Mouse (Mus musculus) right cerebral cortex, postnatal 14 days (tissue): ENCODE results near the gene Chadl.
"Not testable (repeated sequence)": the region's sequence is repeated elsewhere in the genome, so short reads cannot be mapped to it uniquely, and the experiment has no call there.

Source experiments
- DNase-seq: peaks from one replicate; pipeline ENCODE4 v3.0.0; 2022

Gene Chadl

DNA sequence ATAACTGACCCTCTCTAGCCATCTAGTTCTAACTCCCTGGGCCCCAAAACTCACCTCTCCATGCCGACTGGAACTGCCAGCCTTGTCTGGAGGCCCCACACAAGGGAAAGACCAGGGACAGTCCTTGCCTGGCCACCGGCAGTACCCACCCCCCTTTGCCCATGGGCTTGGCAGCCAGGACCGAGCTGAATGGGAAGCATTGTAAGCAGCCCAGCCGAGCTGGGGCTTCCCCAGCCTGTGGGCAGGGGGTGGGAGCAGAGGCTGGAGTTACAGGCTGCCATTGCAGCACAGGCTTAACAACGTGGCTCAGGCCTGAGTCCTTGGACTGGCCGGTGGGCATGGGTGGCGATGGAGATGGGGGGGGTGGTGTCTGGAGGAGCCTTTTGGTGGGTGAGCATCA, at the start of gene Chadl:
TSS of gene Chadl (minus strand) at position 113 of the 400 bp plus-strand sequence.
- DNase-seq: peak; percentile 43

DNA sequence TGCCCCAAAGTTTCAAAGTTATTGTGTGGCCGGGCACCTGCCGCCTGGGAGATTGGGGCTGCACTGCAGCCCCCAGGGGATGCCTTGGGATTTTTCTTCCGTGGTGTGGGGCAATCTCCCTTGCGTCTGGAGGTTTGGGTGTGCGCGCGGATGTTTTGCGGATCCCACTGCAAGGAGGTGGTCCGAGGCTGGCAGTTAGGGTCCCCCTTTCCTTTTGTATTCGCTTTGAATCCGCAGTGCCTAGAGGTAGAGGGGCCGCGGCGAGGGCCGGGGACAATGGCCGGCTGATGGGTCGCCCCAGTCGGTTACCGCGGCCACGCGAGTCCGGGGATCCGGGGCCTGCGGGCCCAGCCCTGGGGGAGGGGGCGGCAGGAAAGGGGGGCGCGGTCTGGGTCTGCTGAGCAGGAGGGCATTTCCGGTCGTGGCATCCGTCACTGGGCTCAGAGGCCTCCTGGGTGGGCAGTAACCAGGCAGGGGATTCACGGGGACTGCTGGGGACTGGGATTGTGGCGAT, 48.6 kb upstream of the Chadl start:
- DNase-seq: peak; percentile 70

DNA sequence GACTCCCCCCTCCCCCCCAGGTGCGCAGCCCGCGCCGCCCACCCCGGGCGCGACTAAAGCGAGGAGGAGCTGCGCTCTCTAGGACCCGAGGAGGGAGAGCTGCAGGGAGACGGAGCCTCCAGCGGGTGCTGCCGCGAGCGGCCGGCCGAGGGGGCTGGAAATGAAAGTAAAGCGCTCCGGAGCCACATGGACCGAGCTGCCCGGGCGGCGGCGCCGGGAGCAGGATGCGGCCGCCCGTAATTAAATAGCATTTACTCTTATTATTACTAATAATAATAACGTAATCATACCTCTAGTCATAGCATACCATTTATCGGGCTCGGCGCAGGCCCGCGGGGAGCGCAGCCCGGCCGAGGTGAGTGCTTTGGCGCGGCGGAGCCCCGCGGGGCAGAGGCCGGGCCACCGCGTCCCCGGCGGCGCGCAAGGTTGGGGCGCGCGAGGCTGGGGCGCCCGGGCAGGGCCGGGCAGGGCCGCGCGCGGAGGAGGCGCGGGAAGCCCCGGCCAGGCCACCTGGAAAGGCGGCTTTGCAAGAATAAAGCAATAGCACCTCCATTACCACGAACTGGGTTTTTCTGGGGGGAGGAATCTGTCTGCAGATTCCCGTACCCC, 48.0 kb upstream of the Chadl start, which contains the start of the genes Zc3h7b and Rangap1:
TSS of gene Zc3h7b (plus strand) at position 66 of the 609 bp plus-strand sequence.
TSS of gene Rangap1 (minus strand) at position 539 of the 609 bp plus-strand sequence.
- peak; percentile 76 for DNase-seq

DNA sequence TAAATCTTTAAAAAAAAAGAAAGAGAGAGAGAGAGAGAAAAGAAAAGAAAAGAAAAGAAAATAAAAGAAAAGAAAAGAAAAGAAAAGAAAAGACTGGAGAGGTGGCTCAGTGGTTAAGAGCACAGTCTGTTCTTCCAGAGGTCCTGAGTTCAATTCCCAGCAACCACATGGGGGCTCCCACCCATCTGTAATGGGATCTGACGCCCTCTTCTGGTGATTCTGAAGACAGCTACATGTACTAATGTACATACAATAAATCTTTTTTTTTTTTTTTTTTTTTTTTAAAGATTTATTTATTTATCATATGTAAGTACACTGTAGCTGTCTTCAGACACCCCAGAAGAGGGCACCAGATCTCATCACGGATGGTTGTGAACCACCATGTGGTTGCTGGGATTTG, 45.3 kb upstream of the Chadl start:
- DNase-seq: not testable (repeated sequence)

DNA sequence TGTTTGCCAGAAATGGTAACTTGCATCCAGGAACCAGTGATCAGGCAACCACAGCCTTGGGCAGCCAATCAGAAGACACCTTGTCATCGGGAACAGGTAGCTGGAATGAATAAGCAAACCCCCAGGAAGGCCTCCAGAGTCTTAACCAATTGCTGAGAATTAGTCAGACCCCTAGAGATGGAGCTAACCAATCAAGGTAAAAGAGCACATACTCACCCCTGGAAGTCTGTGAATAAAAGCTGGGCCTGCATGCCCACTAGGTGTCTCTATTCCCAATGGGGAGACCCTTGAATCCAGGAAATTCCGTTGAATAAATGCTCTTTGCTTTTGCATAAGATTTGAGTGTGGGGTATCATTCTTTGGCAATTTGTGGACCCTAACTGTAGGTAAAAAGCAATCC, 42.8 kb upstream of the Chadl start:
- DNase-seq: no peak

DNA sequence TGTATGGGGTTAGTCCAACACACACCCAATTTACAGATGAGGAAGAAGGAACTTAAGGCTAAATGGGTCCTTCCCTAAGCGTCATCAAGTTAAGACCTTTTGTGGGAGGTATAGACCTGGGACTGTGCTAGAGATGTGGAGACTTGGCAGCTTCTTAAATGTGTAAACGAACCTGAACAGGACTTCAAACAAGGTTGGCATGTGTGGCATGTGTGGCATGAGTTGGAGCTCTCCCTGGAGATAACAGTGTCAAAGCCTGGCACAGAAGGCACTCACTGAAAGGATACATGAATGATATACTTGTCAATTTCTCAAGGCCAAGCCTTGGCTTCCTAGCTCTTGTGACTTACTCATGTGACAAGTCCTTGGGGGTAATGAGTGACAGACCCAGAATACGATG, 42.2 kb upstream of the Chadl start:
- no peak for DNase-seq

DNA sequence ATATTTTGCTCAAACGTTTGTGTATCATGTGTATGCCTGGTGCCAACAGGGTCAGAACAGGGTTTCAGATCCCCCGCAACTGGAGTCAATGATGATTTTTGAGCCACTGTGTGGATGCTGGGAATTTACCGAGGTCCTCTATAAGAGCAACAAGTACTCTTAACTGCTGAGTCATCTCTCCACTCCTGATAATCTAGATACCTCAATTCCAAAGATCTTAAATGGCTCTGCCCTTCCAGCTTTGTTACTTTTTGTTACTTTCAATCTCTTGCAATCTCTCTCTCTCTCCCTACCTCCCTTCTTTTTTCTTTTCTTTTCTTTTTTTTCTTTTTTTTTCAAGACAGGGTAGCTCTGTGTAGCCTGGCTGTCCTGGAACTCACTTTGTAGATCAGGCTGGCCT, 38.0 kb upstream of the Chadl start:
- no peak for DNase-seq

DNA sequence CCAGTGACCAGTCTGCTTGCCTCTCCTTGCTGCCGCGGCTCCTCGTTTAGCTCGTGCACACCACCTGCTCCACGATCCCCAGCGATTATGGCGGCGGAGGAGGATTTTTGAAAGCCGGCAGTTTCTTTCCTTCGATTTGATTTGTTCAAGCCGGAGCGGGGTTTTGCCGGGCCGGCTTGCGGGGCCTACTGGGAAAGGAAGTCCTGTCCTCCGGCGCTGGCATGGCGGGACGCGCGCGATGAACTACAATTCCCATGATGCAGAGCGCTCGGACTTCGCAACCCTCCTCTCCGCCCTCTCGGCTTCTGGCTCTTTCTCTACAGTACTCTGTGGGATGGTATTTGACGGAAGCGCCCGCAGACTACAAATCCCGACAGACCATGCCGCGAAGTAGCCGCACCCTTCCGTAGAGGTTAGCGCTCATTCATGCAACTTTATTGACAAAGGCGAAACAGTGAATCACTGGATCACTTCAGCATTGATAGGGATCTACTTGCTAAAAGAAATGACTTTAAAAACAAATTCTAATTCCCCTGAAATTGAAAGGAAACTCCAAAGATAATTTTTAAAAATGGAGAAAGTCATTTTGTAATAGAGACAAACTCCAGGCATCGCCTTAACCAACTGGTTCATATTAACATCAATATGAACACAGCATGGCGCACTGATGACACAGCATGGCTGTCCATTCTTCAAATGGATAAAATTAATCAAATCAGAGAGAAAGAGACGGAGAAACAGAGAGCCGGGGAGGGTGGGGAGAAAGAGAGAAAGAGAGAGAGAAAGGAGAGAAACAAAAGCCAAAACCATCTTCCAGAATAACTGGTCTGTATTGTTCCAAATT, 32.9 kb upstream of the Chadl start:
- DNase-seq: peak; percentile 97

DNA sequence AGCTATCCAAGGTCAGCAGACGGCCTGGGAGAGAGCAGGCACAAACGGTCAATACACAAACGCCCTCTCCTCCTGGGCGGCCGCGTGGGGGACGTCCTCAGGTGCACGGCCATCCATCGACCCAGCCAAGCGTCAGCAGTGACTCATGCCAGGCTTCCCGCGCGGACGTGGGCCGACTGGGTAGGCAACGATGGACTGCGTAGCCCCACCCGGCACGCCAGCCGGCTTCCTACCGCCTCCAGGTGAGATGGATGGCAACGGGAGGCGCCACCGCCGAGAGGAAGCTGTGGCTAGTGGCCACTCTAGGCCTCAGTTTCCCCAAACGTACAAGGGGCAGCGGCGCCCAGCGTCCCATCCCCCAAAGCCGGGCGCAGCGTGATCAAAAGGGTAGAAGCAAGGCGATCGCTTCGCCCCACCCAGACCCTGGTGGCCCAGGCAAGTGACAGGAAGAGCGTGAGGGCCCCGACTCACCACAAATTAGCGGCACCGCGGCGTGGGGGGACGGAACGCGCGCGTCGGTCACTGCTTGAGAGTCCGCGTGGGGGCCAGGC, 32.2 kb upstream of the Chadl start:
- peak; percentile 64 for DNase-seq

DNA sequence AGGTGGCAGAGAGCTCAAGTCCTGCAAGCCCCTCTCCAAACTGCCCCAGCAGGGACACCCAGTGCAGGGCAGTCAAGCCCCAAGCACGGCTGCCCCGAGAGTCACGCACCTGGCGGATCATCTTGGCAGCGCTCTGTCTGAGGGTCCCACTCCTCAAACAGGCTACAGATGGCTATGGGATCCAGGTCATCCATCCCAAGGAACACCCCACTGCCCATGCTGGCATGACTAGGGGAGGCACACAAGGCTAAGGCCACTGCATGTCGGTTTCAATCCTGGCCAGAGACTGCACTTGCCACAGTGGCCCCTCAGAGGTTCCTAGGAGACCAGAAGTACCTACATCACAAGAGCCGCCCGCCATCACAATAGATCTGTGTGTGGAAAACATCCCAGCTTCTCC, 28.9 kb upstream of the Chadl start:
- no peak for DNase-seq

DNA sequence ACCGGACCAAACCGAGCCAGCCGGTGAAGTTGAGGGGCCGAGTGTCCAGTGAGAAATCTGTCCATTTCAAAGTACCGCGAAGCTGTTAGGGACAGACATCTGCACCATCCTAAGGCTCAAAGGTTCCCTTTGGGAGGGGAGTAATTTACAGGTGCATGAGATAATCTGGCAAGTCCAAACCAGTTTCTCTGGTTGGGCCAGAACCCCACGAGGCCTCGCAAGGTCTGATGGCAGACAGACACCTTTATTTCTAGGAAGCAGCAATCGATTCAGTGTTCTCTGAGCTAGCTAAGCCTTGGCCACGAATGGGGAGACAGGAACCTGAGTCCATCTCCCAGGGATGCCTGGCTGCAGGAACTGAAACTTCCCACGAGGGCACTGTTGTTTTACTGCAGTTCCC, 26.6 kb upstream of the Chadl start:
- no peak for DNase-seq

DNA sequence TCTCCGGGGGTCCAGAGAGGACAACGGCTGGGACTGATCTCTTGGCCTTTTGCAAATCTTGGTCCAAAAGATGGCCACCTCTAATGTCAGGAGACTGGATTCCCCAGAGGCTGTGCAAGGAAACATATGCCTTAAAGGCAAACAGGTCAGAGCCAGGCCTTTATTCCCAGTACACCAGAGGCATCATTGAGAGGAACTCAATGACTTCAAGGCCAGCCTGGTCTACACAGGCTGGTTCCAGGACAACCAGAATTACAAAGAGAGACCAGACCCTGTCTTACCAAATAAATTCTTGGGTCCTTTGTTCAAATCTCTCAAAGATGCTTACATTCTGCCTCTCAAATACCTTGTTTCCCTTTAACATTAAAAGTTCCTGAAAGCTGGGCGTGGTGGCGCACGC, 25.3 kb upstream of the Chadl start:
- DNase-seq: no peak

DNA sequence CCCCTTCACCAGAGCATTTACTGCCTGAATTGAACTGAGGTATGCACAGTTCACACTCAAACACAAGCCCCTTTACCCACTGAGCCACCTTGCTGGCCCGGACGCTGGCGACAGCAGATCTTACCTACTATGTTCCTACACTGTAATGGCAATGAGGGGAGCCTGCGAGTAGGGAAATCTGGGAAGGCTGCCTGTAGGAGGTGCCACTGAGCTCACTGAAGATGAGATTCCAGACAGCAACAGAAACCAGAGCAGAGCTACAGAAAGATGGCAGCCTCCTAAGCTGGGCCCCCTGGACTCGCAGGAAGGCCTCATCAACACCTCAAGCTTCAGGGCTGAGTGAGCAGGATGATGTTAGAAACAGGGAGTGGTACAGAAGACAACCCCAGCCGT, 22.0 kb upstream of the Chadl start:
- no peak for DNase-seq

DNA sequence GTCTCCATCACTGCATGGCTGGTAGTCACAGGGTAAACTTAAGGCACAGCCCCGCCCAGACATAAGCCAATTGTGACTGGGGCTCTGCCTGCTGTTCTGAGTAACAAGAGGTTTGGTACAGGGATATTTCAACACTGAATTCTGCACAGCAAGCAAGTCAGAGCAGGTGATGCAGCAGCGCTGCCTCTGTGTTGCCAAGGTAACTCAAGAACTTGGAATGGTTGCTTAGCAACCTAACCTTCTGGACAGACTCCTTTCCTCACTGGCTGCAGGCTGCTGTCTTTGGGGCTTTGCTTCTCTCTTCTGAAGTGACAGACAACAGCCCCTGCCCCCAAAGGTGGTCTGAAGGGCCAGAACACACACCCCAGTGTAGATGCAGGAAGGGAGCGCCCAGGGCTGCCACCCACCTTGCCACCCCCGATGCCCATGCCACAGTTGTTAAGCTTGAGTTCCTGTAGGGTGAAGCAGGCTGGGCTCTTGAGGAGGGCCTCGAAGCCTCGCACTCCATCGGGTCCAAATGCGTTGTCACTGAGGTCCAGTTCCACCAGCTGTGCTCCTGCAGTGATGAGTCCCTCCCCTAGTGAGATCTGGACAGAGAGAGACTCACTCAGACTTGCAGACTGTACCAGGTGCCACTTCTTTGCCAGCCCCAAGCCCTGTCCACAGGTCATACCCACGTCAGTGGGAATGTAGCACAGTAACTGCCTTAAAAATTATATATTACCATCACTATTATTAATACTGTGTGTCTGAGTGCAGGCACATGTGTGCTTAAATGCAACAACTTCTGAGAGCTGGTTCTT, 21.4 kb upstream of the Chadl start:
- no peak for DNase-seq

DNA sequence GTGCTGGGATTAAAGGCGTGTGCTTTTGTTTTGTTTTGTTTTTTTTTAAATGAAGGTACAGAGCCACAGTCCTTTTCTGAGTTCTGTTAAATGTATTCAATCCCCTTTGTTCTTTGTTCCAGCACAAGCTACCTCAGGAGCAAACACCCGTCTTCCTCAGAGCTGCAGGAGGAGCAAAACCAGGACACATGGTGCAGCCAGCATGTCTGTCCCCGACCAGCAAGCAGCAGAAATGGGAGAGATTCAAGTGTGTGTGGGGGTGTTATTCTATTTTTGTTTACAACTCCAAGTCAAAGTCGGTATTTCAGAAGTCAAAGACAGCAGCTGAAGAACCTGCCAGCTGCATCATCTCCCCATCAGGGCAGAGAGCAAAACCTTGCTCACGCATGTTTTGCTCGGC, 16.7 kb upstream of the Chadl start:
- no peak for DNase-seq

DNA sequence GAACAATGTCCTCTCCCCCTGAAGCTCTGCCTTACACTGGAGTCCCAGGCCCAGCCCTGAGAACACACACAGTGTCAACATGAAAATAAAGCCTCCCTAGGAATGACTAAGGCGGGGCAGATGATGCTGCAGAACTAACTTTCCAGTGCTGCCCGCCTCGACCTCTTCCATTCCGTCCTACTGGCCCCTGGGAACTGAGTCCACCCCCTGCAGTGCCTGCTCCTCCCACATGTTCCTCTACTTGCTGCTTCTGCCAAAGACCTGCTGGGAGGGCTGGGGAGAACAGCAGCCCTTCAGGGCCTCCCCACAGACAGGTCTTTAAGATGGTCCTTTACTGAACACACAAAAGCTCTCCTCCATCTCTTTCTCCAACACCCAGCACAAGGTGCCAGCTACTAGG, 13.7 kb upstream of the Chadl start:
- no peak for DNase-seq

DNA sequence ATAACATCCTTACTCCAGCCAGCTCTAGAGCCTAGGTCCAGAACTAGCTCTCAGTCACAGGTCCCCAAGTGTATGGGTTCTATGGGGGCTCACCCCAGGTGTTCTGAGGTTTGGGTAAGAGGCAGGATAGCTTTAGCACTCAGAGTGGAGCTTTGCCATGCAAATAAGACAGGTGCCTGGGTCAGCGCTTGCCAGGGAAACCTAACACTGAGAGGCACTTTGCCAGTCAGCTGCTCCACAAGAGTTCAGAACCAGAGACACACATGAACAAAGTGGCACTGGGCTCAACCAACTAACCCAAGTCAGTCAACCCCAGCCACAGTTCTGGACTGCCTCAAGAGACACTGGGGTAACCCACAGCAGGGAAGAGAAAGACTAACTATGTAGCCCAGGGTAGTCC, 12.6 kb upstream of the Chadl start:
- DNase-seq: no peak

DNA sequence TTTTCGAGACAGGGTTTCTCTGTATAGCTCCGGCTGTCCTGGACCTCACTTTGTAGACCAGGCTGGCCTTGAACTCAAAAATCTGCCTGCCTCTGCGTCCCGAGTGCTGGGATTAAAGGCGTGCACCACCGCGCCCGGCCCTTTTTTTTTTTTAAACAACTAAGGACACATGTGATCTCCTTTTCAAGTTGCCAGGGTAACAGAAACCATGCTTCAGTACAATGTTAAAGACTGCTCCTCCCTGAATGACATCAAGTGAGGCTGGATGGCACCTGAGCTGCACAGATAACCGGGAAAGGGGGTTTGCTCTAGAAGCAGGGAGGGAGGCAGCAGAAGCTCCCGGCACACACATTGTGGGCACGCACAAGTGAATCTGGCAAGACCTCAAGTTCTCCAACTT, 11.9 kb upstream of the Chadl start:
- no peak for DNase-seq

DNA sequence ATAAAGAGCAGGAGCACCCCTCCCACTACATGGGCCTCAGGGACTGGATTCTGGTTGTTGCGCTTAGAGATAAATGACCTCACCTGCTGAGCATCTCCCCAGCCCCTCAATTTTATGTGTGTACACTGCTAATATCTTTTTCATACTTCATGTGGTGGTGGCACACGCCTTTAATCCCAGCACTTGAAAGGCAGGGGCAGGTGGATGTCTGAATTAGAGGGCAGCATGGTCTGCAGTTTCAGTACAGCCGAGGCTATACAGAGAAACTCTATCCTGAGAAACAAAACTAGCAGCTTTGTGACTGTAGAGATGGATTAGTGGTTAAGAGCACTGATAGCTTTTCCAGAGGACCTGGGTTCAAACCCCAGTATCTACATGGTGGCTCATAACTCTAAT, 6.0 kb upstream of the Chadl start:
- DNase-seq: no peak

DNA sequence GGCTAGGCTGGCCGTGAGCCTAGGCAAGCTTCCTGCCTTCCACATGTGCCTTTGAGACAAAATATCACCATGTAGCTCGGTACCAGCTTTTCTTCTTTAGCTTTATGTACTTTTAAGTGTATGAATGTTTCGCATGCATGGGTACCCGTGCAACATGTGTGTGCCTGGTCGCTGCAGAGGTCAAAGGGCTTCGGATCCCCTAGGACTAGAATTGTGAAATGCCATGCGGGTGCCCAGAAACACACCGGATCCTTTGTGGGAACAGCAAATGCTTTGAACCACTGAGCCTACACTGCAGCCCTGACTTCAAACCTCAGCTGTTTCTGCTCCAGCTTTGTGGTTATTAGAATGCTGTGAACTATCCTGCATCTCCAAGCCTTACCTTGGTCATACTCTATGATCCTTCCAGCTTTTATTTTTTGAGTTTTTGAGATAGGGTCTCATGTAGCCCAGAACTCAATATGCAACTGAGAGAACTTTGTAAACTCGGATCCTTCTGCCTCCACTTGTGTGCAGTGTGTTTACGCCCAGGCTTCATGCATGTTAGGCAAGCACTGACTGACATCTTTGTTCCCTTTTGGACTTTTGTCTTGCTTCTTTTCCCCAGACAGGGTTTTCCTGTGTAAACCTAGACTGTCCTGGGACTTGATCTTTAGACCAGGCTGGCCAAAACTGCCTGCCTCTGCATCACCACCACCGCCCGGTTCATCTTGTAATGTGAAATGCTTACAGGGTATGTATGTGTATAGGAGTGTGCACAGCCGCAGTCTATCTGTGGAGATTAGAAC, 5.4 kb upstream of the Chadl start:
- no peak for DNase-seq

DNA sequence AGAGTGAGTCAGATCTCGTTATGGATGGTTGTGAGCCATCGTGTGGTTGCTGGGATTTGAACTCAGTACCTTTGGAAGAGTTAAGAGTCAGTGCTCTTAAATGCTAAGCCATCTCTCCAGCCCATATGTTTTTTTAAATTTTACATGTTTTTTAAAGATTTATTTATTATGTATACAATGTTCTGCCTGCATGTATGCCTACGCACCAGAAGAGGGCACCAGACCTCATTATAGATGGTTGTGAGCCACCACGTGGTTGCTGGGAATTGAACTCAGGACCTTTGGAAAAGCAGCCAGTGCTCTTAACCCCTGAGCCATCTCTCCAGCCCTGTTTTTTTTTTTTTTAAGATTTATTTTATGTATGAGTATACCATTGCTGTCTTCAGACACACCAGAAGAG, 4.3 kb upstream of the Chadl start:
- DNase-seq: not testable (repeated sequence)

DNA sequence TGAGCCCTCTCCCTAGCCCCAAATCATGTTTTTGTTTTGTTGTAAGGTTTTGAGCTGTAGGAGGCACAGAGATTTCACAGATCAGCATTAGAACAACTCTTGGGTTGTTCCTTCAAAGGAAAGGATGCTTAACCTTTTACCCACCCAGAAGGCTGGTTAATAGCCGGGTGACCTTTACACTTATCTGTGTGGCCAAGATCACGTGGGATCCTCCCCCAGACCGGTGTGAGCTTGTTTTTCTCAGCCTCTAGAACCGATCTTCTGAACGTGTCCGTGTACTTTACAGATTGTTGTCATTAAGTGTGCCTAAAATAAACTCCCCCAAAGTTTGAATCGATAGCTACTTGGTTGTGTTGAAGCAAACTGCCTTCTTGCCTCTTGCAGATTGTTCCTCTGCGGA, 3.5 kb upstream of the Chadl start:
- no peak for DNase-seq
